Mouse (Mus musculus) brain, embryonic 14.5 days (tissue): ENCODE data around the gene Pck1.

Experiments
- CTCF ChIP-seq: fragments of 200-500 bp; IDR thresholded peaks from 2 replicates; pipeline ENCODE4 v1.5.1; 2012; ENCODE audit warnings: inconsistent platforms, mild to moderate bottlenecking, moderate library complexity, borderline replicate concordance; ENCODE audit not compliant: insufficient read depth, insufficient read length; ENCODE audit errors: extremely low read depth
- POLR2A ChIP-seq: fragments of 200-500 bp; IDR thresholded peaks from 2 replicates; pipeline ENCODE4 v1.6.1; 2012; ENCODE audit warnings: mild to moderate bottlenecking, inconsistent platforms, borderline replicate concordance; ENCODE audit not compliant: poor library complexity, insufficient read depth, insufficient read length, severe bottlenecking; ENCODE audit errors: extremely low read depth

DNA sequence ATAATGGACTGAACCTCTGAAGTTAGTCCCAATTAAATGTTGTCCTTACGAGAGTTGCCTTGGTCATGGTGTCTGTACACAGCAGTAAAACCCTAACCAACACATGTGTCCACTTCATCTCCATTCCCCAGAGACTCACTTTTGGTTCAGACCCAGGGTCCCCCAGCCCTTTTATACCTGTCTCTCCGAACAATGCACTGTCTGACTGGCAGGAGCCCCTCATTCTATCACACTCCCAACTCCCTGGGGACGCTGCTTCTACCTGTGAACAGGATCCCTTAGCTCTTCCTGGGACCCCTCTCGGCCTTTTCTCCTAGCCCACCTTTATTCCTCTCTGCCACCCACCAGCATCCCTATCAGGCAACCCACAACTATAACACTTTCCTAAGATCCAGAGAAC is 41.9 kb downstream of the Pck1 start:
- no peak for TF ChIP-seq POLR2A
- no peak for TF ChIP-seq CTCF
